Mouse (Mus musculus) heart, embryonic 12.5 days (tissue): Measurements from ENCODE around the gene Fcgr2b. TPM values are rescaled to one million over a fixed set of nuclear protein-coding genes. Genes with fewer than 3 reads are reported as not detected.
"Not testable (repeated sequence)": the region's sequence is repeated elsewhere in the genome, so short reads cannot be mapped to it uniquely, and the experiment has no call there.

Experiments
- ATAC-seq: fragments of 200-750 bp; cut with Nextera tagmentation; 2 replicates; pipeline ENCODE4 v1.8.0; 2017; ENCODE audit warnings: moderate TSS enrichment, moderate library complexity; ENCODE audit not compliant: insufficient number of reproducible peaks, low FRiP score
- H3K27ac ChIP-seq: fragments of 300-500 bp; sonication (generic); 2 replicates; pipeline ENCODE4 v1.5.1; 2016; ENCODE audit warnings: mild to moderate bottlenecking, moderate library complexity; ENCODE audit not compliant: poor library complexity, severe bottlenecking
- H3K27me3 ChIP-seq: fragments of 300-500 bp; sonication (generic); replicated peaks from 2 replicates; pipeline ENCODE4 v1.6.1; 2016; ENCODE audit warnings: mild to moderate bottlenecking, moderate library complexity
- H3K36me3 ChIP-seq: fragments of 300-500 bp; sonication (generic); 2 replicates; pipeline ENCODE4 v1.6.1; 2016; ENCODE audit warnings: mild to moderate bottlenecking, moderate library complexity
- H3K4me1 ChIP-seq: fragments of 300-500 bp; sonication (generic); replicated peaks from 2 replicates; pipeline ENCODE4 v1.6.1; 2016; ENCODE audit warnings: mild to moderate bottlenecking
- H3K4me2 ChIP-seq: fragments of 300-500 bp; sonication (generic); 2 replicates; pipeline ENCODE4 v1.6.1; 2016; ENCODE audit warnings: mild to moderate bottlenecking, moderate library complexity
- H3K4me3 ChIP-seq: fragments of 300-500 bp; sonication (generic); 2 replicates; pipeline ENCODE4 v1.5.1; 2016; ENCODE audit warnings: mild to moderate bottlenecking
- H3K9ac ChIP-seq: fragments of 300-500 bp; sonication (generic); 2 replicates; pipeline ENCODE4 v1.6.1; 2016; ENCODE audit warnings: mild to moderate bottlenecking, moderate library complexity
- H3K9me3 ChIP-seq: fragments of 300-500 bp; sonication (generic); replicated peaks from 2 replicates; pipeline ENCODE4 v1.6.1; 2016; ENCODE audit warnings: mild to moderate bottlenecking, moderate library complexity
- WGBS: fragments of 180-500 bp; shearing (Covaris S2); methylation state at CpG from one replicate; pipeline ENCODE4 v1.1.7; 2016; 5-methylcytosine and 5-hydroxymethylcytosine counted together
- polyA plus RNA-seq: library from polyadenylated mRNA; unstranded; fragments of >200 nt; fragmentation: Nextera tagmentation; extraction: Ambion mirVana; gene quantifications from 2 replicates; pipeline ENCODE4 v1.2.1, GENCODE M21; 2016

The Fcgr2b gene
- polyA plus RNA-seq, 1 experiment from 2014 or later: 0.19 TPM

DNA sequence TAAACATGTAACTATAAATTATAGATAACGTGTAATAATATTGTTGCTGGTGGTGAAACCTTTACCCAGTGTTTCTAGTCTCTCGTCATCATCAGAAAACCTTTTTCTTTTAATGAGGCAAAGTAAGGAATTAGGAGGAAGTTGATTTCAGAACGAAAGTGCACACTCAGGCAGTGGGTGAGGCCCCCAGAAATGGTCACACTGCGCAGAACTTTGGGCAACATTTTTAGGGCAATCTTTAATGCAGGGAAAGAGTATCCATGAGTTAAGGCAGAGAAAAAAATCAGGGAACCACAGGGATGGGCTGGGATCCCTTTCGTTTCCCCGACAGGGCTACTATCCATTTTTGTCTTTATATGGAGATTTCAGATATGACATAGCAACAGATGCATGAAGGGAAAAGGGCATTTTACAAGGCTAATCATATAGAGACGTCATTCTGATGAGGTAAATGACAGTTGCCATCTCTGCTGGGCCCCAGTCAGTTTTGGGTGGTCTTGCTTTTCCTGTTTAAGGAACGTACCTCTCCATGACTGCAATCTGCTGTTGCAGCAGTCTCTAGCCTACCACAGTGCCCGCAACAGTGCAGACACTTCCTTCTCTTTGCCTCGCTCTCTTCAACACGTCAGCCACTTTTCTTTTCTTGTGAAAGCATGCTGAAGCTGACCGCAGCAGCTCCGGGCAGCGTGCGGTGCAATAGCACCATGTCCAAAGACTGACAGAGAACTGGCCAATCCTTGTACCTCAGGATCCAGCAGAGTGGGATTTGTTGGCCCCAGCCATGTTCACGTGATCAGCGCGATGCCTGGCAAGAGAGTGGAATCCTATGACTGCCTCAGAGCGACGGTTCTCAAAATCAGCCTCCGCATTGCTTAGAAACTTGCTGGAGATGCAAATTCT is 21.7 kb upstream of the Fcgr2b start:
- Histone ChIP-seq H3K4me2 (peak overlapping the region; percentile 56), H3K27ac (no peak overlapping the region), H3K4me1 (no peaks in the 10 kb centered on the region), H3K36me3 (no peaks in the 10 kb centered on the region), H3K9ac (peak overlapping the region; percentile 3; the same call in 1 of the 2 replicates), H3K4me3 (peak overlapping the region; percentile 19), H3K27me3 (peaks cover 11% of the 10 kb centered on the region; the same call in 1 of the 2 replicates), H3K9me3 (no peaks in the 10 kb centered on the region)
- ATAC-seq: no peak
- 53% methylated on average over 21 of the region's 21 CpGs for WGBS

GRCm38 (mm10) chr1:170996753-170997152 is 20.4 kb upstream of the Fcgr2b start:
- Histone ChIP-seq H3K4me1 (no peaks in the 10 kb centered on the region), H3K9me3 (no peaks in the 10 kb centered on the region), H3K27ac (no peak overlapping the region), H3K27me3 (peaks cover 11% of the 10 kb centered on the region; the same call in 1 of the 2 replicates), H3K9ac (no peak overlapping the region), H3K4me2 (no peak overlapping the region), H3K36me3 (no peaks in the 10 kb centered on the region), H3K4me3 (no peak overlapping the region)
- 34% methylated on average over 3 of the region's 3 CpGs for WGBS
- ATAC-seq: no peak

GRCm38 (mm10) chr1:170996034-170996433 is 19.7 kb upstream of the Fcgr2b start:
- Histone ChIP-seq H3K36me3 (no peaks in the 10 kb centered on the region), H3K4me2 (no peak overlapping the region), H3K27ac (no peak overlapping the region), H3K9me3 (no peaks in the 10 kb centered on the region), H3K9ac (no peak overlapping the region), H3K27me3 (peaks cover 11% of the 10 kb centered on the region; the same call in 1 of the 2 replicates), H3K4me3 (no peak overlapping the region), H3K4me1 (no peaks in the 10 kb centered on the region)
- WGBS: 61% methylated on average over 3 of the region's 3 CpGs
- ATAC-seq: no peak

- Histone ChIP-seq H3K9ac (no peak overlapping the region), H3K4me2 (no peak overlapping the region), H3K27ac (no peak overlapping the region), H3K4me3 (no peak overlapping the region), H3K36me3 (no peaks in the 10 kb centered on the region), H3K9me3 (no peaks in the 10 kb centered on the region), H3K4me1 (no peaks in the 10 kb centered on the region), H3K27me3 (peaks cover 33% of the 10 kb centered on the region)
- no peak for ATAC-seq
- WGBS: 59% methylated on average over 5 of the region's 5 CpGs
Observed at GRCm38 (mm10) chr1:170992550-170992949, 16.2 kb upstream of the Fcgr2b start.

GRCm38 (mm10) chr1:170989656-170990055 is 13.3 kb upstream of the Fcgr2b start:
- ATAC-seq: no peak
- WGBS: 64% methylated on average over 9 of the region's 9 CpGs
- no peaks in the 10 kb centered on the region for H3K9me3 ChIP-seq
- H3K4me1 ChIP-seq: no peaks in the 10 kb centered on the region
- no peak overlapping the region for H3K9ac ChIP-seq
- H3K4me3 ChIP-seq: no peak overlapping the region
- no peak overlapping the region for H3K27ac ChIP-seq
- peaks cover 32% of the 10 kb centered on the region for H3K27me3 ChIP-seq
- no peaks in the 10 kb centered on the region for H3K36me3 ChIP-seq
- H3K4me2 ChIP-seq: no peak overlapping the region

DNA sequence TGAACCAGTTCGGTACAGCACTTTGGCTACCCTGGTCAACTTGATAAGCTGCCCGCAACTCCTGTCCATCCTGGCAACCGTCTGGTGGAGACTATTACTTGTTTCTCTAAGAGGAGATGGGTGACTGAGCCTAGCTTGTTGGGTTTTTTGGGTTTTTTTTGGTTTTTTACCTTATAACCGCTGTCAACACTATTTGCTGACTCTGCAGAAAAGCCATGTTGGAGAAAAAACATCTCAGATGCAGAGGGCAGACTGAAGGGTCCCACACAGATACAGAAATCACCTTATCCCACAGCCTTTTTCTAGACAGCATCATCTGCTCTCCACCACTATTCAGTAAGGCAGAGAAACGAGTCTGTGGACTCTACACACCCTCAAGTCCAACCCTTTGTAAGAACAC is 9.5 kb upstream of the Fcgr2b start:
- no peak for ATAC-seq
- WGBS: 78% methylated on average over 5 of the region's 5 CpGs

DNA sequence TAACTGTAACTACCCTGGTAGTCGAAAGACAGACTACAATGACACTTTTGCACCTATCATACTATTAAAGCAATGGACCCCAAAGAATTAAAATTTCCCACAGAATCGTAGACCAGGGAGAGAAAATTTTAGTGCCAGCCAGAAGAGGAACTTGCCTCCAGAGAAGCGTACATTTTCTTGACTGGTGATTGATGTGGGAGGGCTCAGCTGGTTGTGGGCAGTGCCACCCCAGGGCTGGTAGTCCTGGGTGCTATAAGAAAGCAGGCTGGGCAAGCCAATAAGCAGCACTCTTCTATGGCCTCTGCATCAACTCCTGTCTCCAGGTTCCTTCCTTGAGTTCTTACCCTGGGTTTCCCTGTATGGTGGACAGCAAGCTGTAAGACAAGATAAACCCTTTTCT is 8.7 kb upstream of the Fcgr2b start:
- ATAC-seq: no peak
- 71% methylated on average over 3 of the region's 3 CpGs for WGBS
- H3K9ac ChIP-seq: no peak overlapping the region

More for the DNA sequence above, 9.5 kb upstream of the Fcgr2b start:
- Histone ChIP-seq H3K4me2 (no peak overlapping the region), H3K9me3 (no peaks in the 10 kb centered on the region), H3K9ac (no peak overlapping the region), H3K4me3 (no peak overlapping the region), H3K36me3 (no peaks in the 10 kb centered on the region), H3K27ac (no peak overlapping the region), H3K27me3 (peaks cover 37% of the 10 kb centered on the region), H3K4me1 (no peaks in the 10 kb centered on the region)

DNA sequence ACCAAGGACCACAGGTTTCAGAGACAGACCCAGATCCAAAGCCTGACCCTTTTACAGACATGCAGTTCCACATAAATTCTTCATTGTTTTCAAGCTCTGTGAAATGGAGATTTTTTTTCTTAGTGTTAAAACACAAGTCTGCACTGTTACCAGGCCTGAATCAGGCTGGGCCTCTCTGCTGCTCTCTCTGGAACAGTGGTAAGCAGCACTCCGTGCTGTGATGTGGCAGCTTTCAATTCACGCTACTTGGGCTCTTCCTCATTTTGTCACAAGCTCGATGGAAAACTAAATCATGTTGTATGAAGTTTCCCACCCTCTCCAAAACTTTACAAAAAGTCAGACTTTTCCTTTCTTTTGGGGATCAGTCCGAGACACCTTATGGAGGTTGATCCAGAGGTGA is 6.7 kb upstream of the Fcgr2b start:
- Histone ChIP-seq H3K4me2 (no peak overlapping the region), H3K27me3 (peaks cover 19% of the 10 kb centered on the region; the same call in 1 of the 2 replicates), H3K4me1 (no peaks in the 10 kb centered on the region), H3K4me3 (no peak overlapping the region), H3K9me3 (no peaks in the 10 kb centered on the region), H3K36me3 (no peaks in the 10 kb centered on the region), H3K27ac (no peak overlapping the region), H3K9ac (no peak overlapping the region)
- ATAC-seq: no peak
- 71% methylated on average over 4 of the region's 4 CpGs for WGBS

More for the DNA sequence above, 8.7 kb upstream of the Fcgr2b start:
- H3K4me3 ChIP-seq: no peak overlapping the region
- no peaks in the 10 kb centered on the region for H3K36me3 ChIP-seq
- peaks cover 36% of the 10 kb centered on the region for H3K27me3 ChIP-seq
- H3K4me1 ChIP-seq: no peaks in the 10 kb centered on the region
- no peaks in the 10 kb centered on the region for H3K9me3 ChIP-seq
- no peak overlapping the region for H3K27ac ChIP-seq
- no peak overlapping the region for H3K4me2 ChIP-seq

GRCm38 (mm10) chr1:170982301-170982700 is 6.0 kb upstream of the Fcgr2b start:
- Histone ChIP-seq H3K4me2 (no peak overlapping the region), H3K9ac (no peak overlapping the region), H3K4me1 (no peaks in the 10 kb centered on the region), H3K27ac (no peak overlapping the region), H3K4me3 (no peak overlapping the region), H3K9me3 (no peaks in the 10 kb centered on the region), H3K27me3 (peaks cover 22% of the 10 kb centered on the region; the same call in 1 of the 2 replicates), H3K36me3 (no peaks in the 10 kb centered on the region)
- no peak for ATAC-seq
- WGBS: 74% methylated on average over 2 of the region's 2 CpGs

GRCm38 (mm10) chr1:170981679-170982078 is 5.3 kb upstream of the Fcgr2b start:
- H3K4me2 ChIP-seq, ATAC-seq, H3K9ac ChIP-seq, H3K9me3 ChIP-seq, H3K27ac ChIP-seq, H3K4me1 ChIP-seq, H3K4me3 ChIP-seq, H3K36me3 ChIP-seq: not testable (repeated sequence)
- H3K27me3 ChIP-seq: peaks cover 24% of the 10 kb centered on the region; the same call in 1 of the 2 replicates
- WGBS: 74% methylated on average over 1 of the region's 1 CpGs

DNA sequence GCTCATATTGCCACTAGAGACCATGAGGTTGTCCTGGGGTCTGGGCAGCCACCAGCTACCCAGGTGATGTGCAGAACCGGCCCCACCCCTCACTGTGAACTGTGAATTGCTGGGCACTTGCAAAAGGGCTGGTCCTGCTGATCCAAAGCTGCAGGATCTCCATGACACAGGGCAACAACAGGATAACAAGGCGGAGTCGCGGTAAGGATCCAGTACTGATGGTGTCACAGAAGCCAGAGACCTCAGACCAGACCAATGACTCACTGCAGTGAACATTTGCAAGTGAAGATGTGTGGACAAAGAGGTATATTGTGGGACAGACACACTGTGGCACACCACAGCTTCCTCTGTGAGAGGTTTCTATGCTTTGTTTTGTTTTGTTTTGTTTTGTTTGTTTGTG is 2.3 kb upstream of the Fcgr2b start:
- no peak for ATAC-seq
- H3K9me3 ChIP-seq: no peaks in the 10 kb centered on the region
- H3K36me3 ChIP-seq: no peaks in the 10 kb centered on the region
- H3K27me3 ChIP-seq: 0 out of 2 replicates have a peak, but pooled peaks cover 13% of the 10 kb centered on the region
- no peak overlapping the region for H3K4me2 ChIP-seq
- H3K4me3 ChIP-seq: no peak overlapping the region
- 62% methylated on average over 4 of the region's 4 CpGs for WGBS
- H3K27ac ChIP-seq: no peak overlapping the region
- no peaks in the 10 kb centered on the region for H3K4me1 ChIP-seq
- H3K9ac ChIP-seq: no peak overlapping the region
